Mouse (Mus musculus): ENCODE results near the gene Zswim3.
"Not testable (repeated sequence)": the region's sequence is repeated elsewhere in the genome, so short reads cannot be mapped to it uniquely, and the experiment has no call there.

Gene Zswim3

GRCm38 (mm10) chr2:164815348-164815747, 10.4 kb downstream of the Zswim3 start:
- DNase-seq, result no peak

- DNase-seq, result no peak
Measured at GRCm38 (mm10) chr2:164815821-164816220, 10.9 kb downstream of the Zswim3 start.

GRCm38 (mm10) chr2:164817206-164817605, 12.3 kb downstream of the Zswim3 start:
- no peak for DNase-seq

GRCm38 (mm10) chr2:164817703-164818102, 12.8 kb downstream of the Zswim3 start:
- DNase-seq, result no peak

GRCm38 (mm10) chr2:164821060-164821459, 16.2 kb downstream of the Zswim3 start:
- DNase-seq, result no peak

- DNase-seq, result peak; percentile 100
Measured at GRCm38 (mm10) chr2:164822636-164823165, 17.8 kb downstream of the Zswim3 start, which contains the start of gene Zswim1. Zswim1 (plus strand) TSS chr2:164822686.

- no peak for DNase-seq
Measured at GRCm38 (mm10) chr2:164823181-164823585, 18.3 kb downstream of the Zswim3 start.

DNA sequence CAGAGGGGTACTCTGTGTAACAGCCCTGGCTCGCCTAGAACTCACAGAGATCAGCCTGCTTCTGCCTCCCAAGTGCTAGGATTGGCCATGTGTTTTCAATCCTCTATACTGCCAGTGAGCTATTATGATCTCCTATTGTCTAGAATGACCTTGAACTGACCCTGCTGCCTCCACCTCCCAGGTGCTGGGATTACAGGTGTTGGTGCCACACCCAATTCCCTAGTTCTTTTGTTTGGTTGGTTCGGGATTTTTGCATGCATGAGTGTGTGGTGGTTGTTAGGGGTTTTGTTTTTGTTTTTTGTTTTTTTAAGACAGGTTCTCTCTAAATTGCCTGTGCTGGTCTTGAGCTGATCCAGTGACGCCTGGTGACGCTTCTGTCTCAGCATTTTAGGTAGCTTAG, 19.1 kb downstream of the Zswim3 start:
- no peak for DNase-seq

DNA sequence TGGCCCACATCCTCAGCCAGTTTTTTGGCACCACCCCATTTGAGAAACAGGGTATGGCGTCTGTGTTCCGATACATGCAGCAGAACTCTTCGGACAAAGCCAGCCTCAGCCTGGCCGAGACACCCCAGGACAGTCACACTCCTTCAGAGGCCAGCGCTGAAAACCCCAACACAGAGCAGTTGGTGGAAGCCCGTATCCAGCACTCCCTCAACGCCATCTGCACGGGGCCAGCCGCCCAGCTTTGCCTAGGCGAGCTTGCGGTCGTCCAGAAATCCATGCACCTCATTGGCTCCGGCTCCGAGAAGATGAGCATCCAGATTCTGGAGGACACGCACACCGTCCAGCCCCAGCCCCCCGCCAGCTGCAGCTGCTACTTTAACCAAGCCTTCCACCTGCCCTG, 20.6 kb downstream of the Zswim3 start:
- DNase-seq, result no peak

- DNase-seq, result no peak
Measured at GRCm38 (mm10) chr2:164827146-164827850, 22.4 kb downstream of the Zswim3 start.

DNA sequence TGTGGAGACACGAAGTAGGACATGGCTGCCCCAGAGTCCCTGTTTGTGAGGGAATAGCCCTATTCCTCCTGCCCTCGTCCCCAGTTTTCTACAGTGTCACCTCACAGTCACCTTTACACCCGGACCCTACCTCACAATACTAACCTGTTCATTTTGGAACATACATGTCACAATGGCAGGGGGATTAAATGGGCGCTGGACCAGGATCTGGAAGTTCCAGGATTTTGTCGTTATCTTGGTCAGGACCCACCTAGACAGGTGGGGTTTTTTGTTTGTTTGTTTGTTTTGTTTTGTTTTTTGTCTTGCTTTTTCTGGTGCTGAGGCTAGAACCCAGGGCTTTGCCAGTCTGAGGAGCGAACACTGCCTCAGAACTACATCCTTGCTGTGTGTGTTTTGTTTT, 23.5 kb downstream of the Zswim3 start, which contains the start of gene Spata25:
Spata25 (minus strand) TSS at position 101 of the 400 bp plus-strand sequence.
- no peak for DNase-seq

DNA sequence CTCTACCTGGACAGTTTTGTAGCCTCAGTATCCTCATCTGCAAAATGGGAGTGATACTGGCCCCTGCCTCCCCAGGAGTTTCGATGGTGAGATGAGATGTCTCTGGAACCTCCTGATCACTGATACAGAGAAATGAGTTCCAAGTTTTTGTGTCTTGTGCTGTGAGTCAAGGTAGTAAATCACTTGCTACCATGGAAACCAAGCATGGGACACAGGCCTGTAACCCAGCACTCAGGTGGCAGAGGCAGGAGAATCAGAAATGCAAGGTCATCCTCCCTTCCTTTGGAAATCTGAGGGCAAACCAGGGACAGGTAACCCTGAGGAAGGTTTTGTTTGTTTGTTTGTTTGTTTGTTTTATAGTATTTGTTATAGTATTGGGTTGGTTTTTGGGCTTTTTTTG, 24.2 kb downstream of the Zswim3 start:
- no peak for DNase-seq

GRCm38 (mm10) chr2:164831029-164831428, 26.1 kb downstream of the Zswim3 start:
- DNase-seq, result peak; percentile 12

DNA sequence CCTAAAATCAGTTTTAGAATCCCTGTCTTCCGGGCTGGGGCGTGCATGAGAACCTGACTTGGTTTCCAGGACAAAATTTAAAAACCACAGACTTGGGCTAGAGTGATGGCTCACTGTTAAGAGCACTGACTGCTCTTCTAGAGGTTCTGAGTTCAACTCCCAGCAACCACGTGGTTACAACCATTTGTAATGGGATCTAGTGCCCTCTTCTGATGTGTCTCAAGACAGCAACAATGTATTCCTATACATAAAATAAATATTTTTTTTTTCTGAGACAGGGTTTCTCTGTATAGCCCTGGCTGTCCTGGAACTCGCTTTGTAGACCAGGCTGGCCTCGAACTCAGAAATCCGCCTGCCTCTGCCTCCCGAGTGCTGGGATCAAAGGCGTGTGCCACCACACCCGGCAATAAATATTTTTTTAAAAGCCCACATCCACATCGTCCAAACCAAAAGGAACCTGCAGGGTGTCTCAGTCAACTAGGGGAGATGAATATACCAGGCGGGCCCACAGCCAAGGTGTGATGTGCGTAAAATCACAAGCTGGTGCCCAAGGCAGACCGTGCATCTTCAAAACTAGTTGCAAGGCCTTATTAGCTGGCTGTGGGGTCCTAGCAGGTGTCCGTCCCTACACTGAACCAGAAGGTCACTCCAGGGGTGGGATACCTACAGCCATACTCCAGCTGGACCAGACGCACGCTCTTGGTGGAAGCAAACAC, 27.3 kb downstream of the Zswim3 start:
- DNase-seq, result no peak

DNA sequence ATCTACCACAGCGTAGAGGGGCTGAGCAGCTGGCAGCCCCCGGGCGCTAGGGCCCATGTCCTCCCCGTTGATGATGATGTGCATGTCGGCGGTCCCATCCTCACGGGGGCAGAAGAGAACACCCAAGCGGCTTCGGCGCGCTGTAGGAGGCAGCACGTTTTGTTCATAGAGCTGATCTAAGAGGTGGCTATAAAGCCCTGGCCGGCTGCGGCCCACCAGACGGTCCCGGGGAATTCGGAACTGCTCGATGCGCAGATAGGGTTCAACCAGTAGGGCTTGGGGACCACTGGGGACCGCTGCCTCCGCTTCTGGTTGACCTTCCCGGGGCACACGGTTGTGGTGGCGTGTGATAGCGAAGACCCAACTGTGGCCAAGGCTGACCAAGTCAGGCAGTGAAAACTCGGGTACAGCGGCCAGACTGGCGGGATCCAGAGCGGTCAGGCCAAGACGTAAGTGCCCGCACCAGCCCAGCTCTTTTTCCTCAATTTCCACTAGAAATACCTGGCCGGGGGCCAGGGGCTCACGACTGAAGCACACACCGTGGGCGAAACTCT, 27.9 kb downstream of the Zswim3 start, which contains the start of gene Ctsa:
Ctsa (plus strand) TSS at position 126 of the 554 bp plus-strand sequence.
- DNase-seq, result peak; percentile 78

DNA sequence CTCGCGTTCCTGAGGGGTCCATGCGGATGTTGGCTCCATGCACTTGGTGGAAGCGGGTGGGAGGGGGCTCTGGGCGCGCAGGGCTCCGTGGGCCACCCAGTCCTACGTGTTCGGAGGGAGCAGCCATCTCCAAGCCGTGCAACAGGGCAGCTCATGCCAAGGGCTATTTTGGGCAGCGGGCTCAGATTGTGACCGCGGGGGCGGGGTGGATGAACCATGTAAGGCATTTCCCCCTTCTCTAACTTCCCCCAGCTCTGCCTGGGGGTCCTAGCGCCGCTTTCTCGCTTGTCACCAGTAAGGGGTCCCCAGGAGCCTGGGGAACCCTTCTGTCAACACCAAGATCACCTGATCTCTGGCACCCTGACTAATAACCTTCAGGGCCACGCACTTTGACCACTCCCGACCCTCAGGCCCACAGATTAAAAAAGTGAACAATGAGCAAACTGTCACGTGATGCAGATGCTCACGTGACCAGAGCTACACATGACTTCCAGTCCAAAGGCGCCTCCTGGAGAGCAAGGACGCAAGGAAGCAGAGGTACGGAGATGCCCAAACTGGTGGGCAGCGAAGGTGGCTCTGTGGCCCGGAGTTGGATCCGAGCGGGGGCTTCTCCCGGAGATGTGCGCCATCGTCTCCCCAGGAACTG, 28.5 kb downstream of the Zswim3 start, which contains the start of gene Neurl2:
Neurl2 (minus strand) TSS at position 143 of the 646 bp plus-strand sequence.
- DNase-seq, result peak; percentile 95

DNA sequence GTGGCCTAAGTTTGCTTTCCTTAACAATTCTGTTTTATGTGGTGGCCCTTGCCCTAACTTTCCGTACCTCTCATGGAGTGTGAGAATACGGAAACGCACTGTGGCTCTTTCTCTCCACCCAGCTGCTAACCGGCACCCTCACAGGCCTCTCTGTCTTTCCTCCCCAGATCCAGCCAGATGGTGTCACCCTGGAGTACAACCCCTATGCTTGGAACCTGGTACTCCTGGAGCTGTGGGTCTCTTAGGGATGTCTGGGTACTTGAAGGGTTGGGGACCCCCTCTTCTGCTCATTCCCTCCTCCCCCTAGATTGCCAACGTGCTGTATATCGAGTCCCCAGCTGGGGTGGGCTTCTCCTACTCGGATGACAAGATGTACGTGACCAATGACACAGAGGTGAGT, 29.6 kb downstream of the Zswim3 start:
- peak; percentile 44 for DNase-seq

GRCm38 (mm10) chr2:164835164-164835563, 30.3 kb downstream of the Zswim3 start:
- no peak for DNase-seq

GRCm38 (mm10) chr2:164845782-164846181, 40.9 kb downstream of the Zswim3 start:
- no peak for DNase-seq

- no peak for DNase-seq
Measured at GRCm38 (mm10) chr2:164850061-164850460, 45.2 kb downstream of the Zswim3 start.

GRCm38 (mm10) chr2:164855572-164855971, 50.7 kb downstream of the Zswim3 start:
- DNase-seq, result not testable (repeated sequence)

DNA sequence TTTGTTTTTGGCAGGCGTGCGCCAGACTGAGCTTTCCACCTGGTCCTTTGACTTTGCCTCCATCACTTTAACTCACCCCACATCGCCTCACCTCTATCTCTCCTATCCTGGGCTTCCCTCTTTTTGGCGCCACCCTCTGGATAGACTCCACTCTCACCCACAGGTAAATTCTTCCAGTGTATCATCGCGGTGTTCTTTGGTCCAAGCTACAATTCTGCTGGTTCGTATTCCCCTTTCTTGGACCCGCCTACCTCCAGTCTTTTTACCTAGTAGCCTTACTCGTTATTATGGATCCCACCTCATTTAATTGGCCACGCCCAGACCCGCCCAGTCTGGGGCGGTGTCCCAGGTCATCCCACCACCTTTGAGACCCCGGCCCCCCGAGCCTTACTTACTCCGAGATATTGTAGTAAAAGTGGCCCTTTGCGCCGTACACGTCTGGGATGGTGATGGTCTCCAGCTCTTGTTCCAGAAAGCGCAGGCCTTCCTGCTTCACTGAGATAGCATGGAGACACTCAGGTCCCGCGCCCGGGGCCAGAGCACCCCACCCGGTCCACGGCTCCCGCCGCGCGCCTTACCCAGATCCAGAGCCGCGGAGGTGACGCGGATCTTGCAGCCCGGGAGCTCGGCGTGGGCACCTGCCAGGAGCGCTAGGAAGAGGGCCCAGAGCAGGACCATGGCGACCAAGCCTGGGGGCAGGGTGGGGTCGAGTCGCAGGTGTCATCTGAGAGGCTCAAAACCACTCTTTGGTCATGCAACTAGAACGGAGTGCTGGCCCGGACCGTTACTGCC, 51.6 kb downstream of the Zswim3 start:
- DNase-seq, result no peak
